Mouse (Mus musculus) embryonic stem cell, embryonic (primary cell): ENCODE measurements at regions not wholly inside any gene's neighbourhood (a gene's known extent, or its start where the extent isn't known, plus 50 kb on each side); places are given as distances from the start of the nearest gene placed in this dataset.

Experiments used
- CTCF ChIA-PET, 4 experiments: fragments of 300-600 bp in 2 of 4; fragments of 350-600 bp in 2 of 4; sonication (Branson Sonifier 250); formaldehyde crosslinking; loops; one replicate each; lab custom pipeline; 2022; ENCODE audit warnings: inconsistent platforms in 2 of 4; lab: Charles Lee
- POLR2A ChIA-PET, 4 experiments: fragments of 300-600 bp in 2 of 4; fragments of 350-600 bp in 2 of 4; sonication (Branson Sonifier 250); formaldehyde crosslinking; loops; one replicate each; lab custom pipeline; 2022; ENCODE audit warnings: antibody characterized with exemption in 4 of 4, inconsistent platforms in 1 of 4; lab: Charles Lee

GRCm38 (mm10) chr2:160593035-160593434 lies 52.7 kb upstream of the Top1 start:
- POLR2A ChIA-PET, result interaction anchor here in 1 of 4 experiments (1.1 to 1.6 kb wide), 2 partner anchors 14 to 26 kb away, joined by 4 read pairs; no protein-coding TSS in a partner anchor
- CTCF ChIA-PET, result interaction anchor here (0.5 to 2.7 kb wide), 22 partner anchors 9 to 1680 kb away, joined by 3 to 11 read pairs (median 5); partner anchors contain the start of gene Emilin3 (in 1 of the 4)
